Mouse (Mus musculus): ENCODE measurements around the gene Heatr6.

The Heatr6 gene

DNA sequence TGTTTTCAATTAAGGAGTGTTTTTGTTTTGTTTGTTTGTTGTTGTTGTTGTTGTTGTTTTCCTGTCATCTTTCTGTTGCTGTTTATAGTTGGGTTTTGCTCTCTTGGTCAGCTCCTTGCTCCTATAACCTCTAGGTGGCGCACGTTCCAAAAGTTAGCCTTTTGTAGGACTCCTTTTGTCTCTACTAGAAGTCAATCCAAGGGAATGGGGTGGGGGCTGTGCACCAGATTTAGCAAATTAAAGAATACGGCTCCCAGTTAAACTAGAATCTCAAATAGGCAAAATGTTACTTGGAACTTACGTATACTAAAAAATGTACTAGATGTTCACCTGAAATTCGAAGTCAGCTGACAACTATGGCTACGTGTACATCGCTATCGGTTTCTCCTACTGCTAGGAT lies 48.7 kb downstream of the Heatr6 start:
- DNase-seq (ENCODE audit: low spot score) = peak; percentile 72

DNA sequence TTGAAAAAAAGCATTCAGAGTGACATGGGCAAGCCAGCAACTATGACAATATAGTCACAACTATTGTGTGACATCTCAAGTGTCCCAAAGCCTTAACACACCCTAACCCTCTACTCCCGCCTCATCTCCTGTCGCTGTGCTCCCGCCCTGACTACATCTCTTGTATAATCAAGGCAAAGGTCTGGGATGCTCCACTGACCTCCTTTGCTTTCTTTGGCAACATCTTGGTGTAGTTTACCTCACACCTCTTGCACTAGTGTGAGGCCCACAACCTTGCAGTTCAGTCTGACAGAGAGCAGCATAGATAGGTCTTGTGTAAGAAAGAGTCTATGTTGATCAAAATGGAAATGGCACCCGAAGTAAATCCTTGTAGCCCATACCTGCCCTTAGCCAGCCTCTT lies 49.1 kb downstream of the Heatr6 start:
- no peak for DNase-seq (ENCODE audit: low spot score)

GRCm38 (mm10) chr11:83810441-83810840 lies 56.9 kb downstream of the Heatr6 start:
- no peak for DNase-seq (ENCODE audit: low spot score)

DNA sequence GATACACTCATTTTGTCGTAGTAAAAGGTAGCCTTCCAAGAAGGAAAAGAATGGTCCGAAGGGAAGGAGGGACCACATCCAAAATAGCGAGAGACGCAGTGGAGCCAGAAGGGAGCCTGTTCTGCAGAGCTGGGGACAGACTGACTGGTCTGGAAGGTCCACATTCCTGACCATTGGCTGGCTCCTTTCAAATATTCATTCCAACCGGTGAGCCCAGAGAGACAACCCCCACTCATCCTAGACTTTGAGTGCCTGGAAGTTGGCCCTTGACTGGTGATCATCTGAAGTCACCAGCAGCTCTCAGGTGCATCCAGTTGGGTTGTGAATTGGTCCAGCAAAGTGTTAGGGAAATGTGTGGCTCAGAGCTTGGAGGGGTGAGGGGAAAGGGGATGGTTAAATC lies 61.7 kb downstream of the Heatr6 start:
- DNase-seq (ENCODE audit: low spot score) = no peak

- peak; percentile 87 for DNase-seq (ENCODE audit: low spot score)
These were observed 62.1 kb downstream of the Heatr6 start for GRCm38 (mm10) chr11:83815628-83816027.

DNA sequence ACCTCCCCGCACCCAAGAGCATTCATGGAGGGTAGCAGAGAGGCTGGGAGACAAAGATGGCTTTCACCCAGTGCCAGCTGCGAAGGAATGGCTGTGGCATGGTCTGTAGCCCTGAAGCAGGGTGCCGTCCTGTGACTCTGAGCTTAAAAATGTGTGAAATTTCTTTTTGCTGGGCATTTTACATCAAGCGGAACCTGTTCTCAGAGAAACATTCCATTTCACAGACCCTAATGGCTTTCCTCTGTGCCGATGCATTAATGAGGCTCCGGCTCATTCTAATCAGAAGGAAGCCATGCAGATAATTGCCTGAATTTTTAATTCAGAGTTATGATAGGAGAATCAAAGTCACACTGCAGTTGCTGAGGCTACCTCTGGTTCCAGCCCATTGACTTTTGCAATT lies 63.6 kb downstream of the Heatr6 start:
- peak; percentile 10 for DNase-seq (ENCODE audit: low spot score)

DNA sequence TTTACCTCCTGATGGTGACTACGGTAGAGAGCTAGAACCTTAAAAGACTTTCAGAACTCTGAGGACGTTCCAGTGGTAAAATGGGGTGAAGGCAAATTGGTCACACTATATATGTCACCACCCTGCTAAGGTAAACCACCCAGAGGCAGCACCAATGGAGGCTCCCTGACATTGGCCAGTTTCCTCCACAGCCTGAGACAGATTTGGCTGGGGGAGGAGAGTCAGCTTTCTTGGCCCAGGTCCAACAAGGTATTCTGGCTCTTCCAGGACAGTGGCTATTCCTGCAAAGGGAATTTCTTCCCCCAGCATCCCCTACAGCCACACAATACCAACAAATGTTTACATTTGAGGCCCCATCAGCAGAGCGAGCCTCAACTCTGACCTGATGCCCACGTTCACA lies 64.5 kb downstream of the Heatr6 start:
- DNase-seq (ENCODE audit: low spot score) = no peak

DNA sequence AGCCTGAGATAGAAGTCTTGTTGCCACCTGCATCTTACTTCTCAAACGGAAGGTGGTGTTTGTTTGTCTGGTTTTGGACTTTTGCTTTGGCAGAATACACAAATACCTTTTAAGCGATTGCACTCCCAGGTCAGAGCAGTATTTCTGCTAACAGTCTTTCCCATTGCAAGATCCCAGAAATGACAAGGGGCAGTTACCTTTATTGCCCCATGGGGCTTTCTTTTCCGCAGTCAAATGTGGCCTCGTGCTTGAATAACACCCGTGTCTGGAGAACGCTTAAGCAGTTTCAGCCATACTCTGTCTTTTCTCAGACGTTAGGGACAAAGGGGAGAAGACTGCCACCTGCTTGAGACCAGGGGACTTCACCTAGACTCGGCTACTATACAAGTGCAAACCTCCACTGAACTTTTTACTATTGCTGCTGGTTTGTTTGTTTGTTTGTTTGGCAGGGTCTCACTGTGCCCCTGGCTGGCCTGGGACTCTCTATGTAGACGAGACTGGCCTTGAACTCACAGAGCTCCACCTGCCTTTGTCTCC lies 65.2 kb downstream of the Heatr6 start:
- DNase-seq (ENCODE audit: low spot score) = no peak

- no peak for DNase-seq (ENCODE audit: low spot score)
These were observed 66.4 kb downstream of the Heatr6 start for GRCm38 (mm10) chr11:83819806-83820483.

DNA sequence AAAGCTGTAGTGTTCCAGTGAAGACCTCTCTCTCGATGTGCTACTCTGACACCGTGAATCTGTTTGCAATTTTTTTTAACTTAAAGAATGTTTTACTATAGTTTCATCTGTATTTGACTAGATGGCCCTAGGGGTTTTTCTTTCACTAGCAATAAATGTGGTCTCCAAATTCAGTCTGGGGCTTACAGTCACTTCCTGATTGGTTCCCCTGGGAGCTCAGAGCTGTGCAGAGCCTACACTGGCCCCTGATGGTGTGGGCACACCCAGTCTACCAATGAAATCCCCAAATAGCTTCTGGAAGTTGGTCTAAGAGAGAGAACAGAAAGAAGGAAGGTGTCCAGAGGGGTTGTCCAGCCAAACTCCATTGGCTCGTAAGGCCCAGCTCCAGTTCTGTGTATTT lies 72.6 kb downstream of the Heatr6 start:
- DNase-seq (ENCODE audit: low spot score) = no peak

DNA sequence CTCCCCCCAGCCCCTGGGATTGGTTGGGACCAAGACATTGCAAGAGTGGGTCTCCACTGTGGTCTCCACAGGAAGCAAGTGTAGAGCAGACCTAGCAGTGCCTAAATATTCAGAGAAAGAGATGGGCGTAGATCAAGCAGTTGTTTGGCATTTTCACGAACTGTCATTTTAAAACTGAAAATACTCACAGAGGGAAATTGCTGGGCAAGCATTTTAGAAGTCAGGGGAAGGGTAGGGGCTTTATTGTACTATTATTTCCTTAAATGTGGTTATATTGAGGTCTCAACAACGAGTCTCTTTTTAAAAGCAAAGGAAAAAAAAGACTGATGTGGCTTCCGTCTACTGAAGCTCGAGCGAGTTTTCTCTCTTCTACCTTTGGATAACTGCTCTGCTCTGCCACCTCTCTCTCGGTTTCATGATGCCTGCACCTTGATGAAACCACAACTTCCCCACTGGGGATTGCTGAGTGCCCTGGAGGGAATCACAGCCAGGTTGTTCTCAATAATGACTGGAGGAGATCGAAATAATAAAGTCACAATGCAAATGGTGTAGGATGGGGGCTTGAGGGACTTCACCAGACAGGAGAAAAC lies 75.2 kb downstream of the Heatr6 start:
- no peak for DNase-seq (ENCODE audit: low spot score)

- DNase-seq (ENCODE audit: low spot score) = peak; percentile 63
These were observed 78.9 kb downstream of the Heatr6 start for GRCm38 (mm10) chr11:83832389-83832788.

Measured in retina, embryonic 14.5 days (tissue).